In the genomic region with DNA sequence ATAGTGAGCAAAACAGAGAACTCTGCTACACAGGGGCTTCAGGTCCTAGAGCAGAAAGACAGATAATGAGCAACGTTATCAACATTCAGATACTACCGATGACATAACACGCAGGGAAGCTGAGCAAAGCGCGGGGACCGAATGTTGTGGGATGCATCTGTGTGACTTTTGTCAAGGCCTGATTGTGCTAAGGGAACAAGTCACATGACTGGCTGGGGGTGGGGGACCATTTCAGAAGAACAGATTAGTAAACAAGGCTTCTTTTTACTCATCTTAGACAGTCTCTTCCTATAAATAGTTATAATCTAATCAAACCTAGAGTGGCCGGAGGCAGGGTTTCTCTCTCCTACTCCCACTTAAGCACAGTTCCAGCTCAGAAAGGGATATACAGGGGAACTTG, we compare ENCODE assay signal across 21 mouse cellular contexts. TPM values are rescaled to one million over a fixed set of nuclear protein-coding genes. Genes with fewer than 3 reads are reported as not detected.
"Had no signal": no experiment of that assay in that cellular context is flagged by ENCODE, and none has a peak within 500 bp of the region (broad histone marks: within the 10 kb centered on the region; RNA-seq: fewer than 3 reads in every experiment).

No protein-coding gene starts in this region.

- H3K4me3 ChIP-seq: liver, embryonic 13.5 days; liver, embryonic 15.5 days; lung, embryonic 15.5 days; midbrain, embryonic 10.5 days; midbrain, embryonic 12.5 days; myocyte; neural tube, embryonic 13.5 days; neural tube, embryonic 15.5 days had no signal

- DNase-seq: liver, embryonic 13.5 days; lung, adult 2 months; lung, postnatal 4 days; midbrain, embryonic 14.5 days; retina, postnatal 1 day; right cerebral cortex, postnatal 14 days; right cerebral cortex, postnatal 4 days; spleen, adult 18-20 months; thymus, adult 2 months; thymus, postnatal 25 days; thymus, postnatal 4 days had no signal

- H3K27me3 ChIP-seq: lung, embryonic 15.5 days; midbrain, embryonic 12.5 days; neural tube, embryonic 13.5 days; neural tube, embryonic 15.5 days had no signal

- H3K36me3 ChIP-seq: liver, embryonic 13.5 days; liver, embryonic 15.5 days; lung, embryonic 15.5 days; midbrain, embryonic 10.5 days; midbrain, embryonic 12.5 days; neural tube, embryonic 13.5 days; neural tube, embryonic 15.5 days had no signal

- ATAC-seq: lung, postnatal 0 days; midbrain, embryonic 16.5 days had no signal

- H3K27ac ChIP-seq: liver, embryonic 13.5 days; liver, embryonic 15.5 days; lung, embryonic 15.5 days; midbrain, embryonic 10.5 days; midbrain, embryonic 12.5 days; neural tube, embryonic 13.5 days; neural tube, embryonic 15.5 days had no signal

RNA-seq across cellular contexts. Expression of a gene that starts 1.7 kb away (rescaled TPM):
- total RNA-seq: megakaryocyte-erythroid progenitor cell, adult 5-6 weeks had no signal
- polyA plus RNA-seq: liver, embryonic 13.5 days; liver, embryonic 15.5 days; myocyte had no signal
